Mouse (Mus musculus) brown adipose tissue, adult 24 weeks (tissue): ENCODE data around the gene Fkbp10. TPM values are rescaled to one million over a fixed set of nuclear protein-coding genes. Genes with fewer than 3 reads are reported as not detected.

Experiments used
- H3K27ac ChIP-seq: fragments of 200-500 bp; replicated peaks from 2 replicates; pipeline ENCODE4 v1.5.1; 2012; ENCODE audit warnings: low read depth, mild to moderate bottlenecking, low read length
- H3K4me1 ChIP-seq: fragments of 200-500 bp; 2 replicates; pipeline ENCODE4 v1.6.1; 2012; ENCODE audit warnings: low read length, mixed read lengths; ENCODE audit not compliant: control insufficient read depth, insufficient read depth, insufficient read length
- H3K4me3 ChIP-seq: fragments of 200-500 bp; 2 replicates; pipeline ENCODE4 v1.5.1; 2012; ENCODE audit warnings: low read depth, mild to moderate bottlenecking, low read length, moderate library complexity; ENCODE audit not compliant: insufficient read depth
- polyA plus RNA-seq: library from polyadenylated mRNA; stranded (reverse); fragments of >200 nt; gene quantifications from 2 replicates; pipeline ENCODE4 v1.2.4, GENCODE M21; 2012; ENCODE audit not compliant: missing spikeins, insufficient read depth, insufficient read length

The Fkbp10 gene
- polyA plus RNA-seq, 1 experiment: 1.7 TPM

DNA sequence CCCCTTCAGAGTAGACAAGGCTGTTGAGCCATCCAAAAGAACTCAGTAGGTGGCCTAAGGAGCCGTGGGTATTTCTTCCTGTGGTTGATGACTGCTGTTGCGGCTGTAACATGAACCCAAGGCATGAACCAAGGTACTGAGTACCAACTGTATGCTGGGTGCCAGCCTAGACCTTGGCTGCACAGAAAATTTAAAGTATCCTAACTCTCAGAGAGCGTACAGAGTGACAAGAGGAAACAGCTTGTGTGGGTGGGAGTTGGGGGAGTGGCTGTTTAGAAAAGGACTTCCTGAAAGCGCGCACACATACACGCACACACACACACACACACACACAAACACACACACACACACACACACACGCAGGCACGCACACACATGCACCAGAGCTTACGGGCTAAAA lies 16.2 kb upstream of the Fkbp10 start:
- H3K4me3 ChIP-seq: no peak overlapping the region
- H3K27ac ChIP-seq: peak overlapping the region; percentile 62
- peaks cover 21% of the 10 kb centered on the region for H3K4me1 ChIP-seq

DNA sequence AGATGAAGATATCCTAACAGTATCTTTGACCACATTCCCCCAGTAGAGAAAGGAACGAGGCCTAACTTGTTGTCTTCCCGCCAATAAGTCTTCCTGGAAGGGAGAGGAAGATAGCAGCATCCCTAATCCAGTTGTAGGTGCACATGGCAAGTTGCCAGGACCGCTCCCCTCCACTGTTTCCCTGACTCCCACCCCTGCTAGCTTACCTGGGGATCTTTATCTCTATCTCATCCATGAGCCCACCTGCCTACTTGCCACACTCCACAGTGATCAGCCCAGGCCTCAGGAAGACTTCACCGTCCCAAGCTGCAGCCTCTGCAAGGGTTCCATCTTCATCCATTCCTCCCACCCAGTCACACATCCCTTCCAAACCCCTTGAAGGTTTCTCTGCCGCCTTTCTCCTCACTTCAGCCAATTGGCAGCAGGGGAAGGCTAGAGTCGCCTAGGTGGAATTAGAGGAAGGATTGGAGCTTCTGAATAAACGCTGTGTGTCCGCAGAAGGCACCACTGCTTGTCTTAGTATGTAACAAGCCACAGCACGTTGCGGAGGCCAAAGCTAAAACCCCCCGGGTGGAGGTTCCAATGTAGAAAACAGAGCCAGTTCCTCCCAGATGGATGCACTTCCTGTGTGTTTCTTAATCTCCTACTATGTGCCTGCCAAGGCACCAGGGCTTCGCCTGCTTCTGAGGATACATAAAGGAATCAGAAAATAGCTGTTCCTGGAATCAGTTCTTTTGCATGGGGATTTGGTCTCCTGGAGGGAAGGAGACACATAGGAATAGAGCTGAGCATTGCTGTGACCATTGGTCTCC lies 15.6 kb upstream of the Fkbp10 start:
- Histone ChIP-seq H3K4me1 (peaks cover 17% of the 10 kb centered on the region), H3K27ac (peak overlapping the region; percentile 62), H3K4me3 (no peak overlapping the region)

DNA sequence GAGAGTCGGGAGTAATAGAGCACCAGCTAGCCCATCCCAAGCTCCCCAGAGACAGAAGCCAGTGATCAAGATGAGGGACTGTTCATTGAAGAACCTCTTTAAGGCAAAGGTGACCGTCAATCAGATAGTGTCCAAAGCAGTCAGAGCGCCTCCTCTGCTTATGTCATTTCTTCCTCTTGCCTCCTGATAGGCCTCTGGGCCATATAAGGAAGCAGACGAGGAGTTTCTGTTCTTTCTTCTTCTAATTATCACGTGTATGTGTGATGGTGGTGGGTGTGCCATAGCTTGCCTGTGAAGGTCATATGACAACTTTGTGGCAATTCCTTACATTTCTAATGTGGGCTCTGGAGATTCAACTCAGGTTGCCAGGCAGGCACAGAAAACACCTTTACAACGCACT lies 14.7 kb upstream of the Fkbp10 start:
- Histone ChIP-seq H3K27ac (peak overlapping the region; percentile 46), H3K4me1 (peaks cover 13% of the 10 kb centered on the region), H3K4me3 (no peak overlapping the region)

DNA sequence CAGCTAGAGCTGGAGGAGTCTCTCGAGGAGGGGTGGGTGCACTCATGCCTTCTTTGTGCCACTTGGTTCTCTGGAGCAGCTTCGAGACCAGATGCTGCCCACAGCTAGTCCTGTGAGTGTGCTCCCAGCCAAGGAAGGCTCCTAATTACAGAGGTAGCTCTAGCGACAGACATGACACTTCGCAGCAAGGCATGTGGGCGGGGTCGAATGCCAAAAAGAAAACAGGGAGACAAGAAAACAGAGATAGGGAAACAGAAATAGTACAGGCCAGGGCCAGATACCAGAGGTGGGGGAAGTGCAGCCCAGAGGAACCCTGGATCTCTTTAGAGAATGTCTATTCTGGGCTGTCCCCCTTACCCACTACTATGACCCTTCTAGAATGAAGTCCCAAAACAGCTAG lies 13.3 kb upstream of the Fkbp10 start:
- H3K4me1 ChIP-seq: peaks cover 12% of the 10 kb centered on the region; the same call in 1 of the 2 replicates

DNA sequence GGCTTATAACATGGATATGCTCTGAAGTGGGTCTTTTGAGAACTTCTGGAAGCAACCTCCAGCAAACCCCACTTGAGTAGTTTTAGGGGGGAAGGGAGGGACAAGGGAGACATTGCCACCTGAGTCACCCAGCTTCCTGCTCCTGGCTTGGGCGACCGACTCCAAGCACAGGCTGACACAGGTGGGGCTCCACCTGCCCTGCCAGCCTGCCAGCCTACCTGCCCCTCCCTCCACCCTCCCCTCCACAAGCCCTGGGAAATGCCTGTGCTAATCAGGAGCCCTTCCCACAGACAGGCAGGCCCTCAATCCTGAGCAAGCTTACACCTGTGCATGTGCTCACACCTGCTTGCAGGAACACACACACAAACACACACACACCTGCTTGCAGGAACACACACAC lies 12.8 kb upstream of the Fkbp10 start:
- Histone ChIP-seq H3K27ac (no peak overlapping the region), H3K4me3 (no peak overlapping the region), H3K4me1 (peaks cover 12% of the 10 kb centered on the region; the same call in 1 of the 2 replicates)

More for the DNA sequence above, 13.3 kb upstream of the Fkbp10 start:
- Histone ChIP-seq H3K4me3 (no peak overlapping the region), H3K27ac (no peak overlapping the region)

DNA sequence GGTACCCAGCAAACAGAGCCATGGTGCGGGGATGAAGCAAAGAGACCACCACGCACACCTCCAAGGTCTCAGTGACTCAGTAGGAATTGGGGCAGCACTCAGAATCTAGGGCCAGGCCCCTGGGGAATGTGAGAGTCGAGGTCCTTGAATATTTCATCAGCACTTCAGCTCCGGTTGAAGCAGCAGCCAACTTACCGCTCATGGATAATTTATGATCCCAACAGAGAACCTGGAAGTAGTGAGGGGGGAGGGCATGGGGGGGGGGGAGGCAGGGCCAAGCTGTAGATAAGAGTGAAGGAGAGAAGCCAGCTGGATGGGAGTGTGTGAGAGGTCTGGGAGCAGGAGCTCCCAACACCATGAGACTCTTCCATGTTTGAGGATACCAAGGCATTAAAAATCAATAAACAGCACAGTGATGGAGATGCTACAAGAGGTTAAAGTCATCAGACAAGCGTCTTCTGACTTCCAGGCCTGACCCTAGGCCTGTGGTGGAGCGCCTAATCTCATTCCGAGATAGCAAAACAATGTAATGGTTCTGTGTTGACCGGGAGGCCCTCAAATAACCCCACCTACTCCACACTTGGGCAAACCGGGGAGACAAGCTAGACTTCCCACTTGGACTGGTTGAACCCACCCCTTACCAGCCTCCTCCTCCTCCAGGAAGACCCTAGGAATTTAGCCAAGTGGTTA lies 11.9 kb upstream of the Fkbp10 start:
- Histone ChIP-seq H3K4me3 (no peak overlapping the region), H3K27ac (no peak overlapping the region), H3K4me1 (peaks cover 12% of the 10 kb centered on the region; the same call in 1 of the 2 replicates)

DNA sequence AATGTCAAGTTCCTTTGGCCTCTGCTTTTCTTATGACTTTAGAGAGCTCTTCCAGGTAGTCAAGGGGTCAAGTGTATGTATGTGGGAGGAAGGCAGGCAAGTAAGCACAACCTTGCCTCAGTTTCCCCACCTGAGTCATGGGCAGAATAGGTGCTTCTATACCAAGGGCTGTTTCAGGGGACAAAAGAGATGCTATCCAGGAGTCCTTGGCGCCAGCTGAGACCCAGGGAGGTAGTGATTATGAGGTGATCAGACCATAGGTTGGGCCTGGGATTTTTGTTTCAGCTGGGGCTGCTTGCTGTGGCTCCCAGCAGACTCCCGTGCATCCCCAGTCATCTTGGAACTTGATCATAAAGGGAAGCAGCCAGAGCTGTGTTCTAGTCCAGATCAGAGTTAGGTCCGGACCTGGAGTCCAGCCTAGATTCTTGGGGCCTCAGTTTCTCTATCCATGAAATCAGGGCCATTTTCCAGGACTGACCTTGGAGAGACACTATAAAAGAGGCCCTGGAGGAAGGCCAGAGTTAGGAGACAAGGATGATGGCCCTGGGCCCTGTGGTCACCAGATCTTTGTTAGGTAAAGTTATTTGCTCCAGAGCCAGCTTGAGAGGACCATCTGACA lies 10.9 kb upstream of the Fkbp10 start:
- Histone ChIP-seq H3K4me3 (no peak overlapping the region), H3K4me1 (peaks cover 7% of the 10 kb centered on the region; the same call in 1 of the 2 replicates), H3K27ac (no peak overlapping the region)

DNA sequence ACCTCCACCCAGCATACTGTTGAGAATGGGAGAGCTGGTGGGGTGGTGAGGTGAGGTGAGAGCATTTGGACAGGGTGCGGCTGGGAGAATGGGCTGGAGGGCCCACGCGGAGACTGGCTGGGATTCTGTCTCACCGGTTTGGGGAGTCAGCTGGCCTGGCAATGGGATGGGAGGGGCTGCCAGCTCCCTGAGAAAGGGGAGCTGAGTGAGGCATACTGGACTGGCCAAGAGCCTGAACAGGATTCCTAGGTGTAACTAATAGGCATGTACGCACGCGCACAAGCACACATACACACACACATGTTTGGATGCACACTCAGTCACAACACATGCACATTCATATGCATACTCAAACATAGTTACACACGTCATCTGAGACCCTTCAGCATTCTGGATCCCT lies 9.2 kb upstream of the Fkbp10 start:
- Histone ChIP-seq H3K4me3 (no peak overlapping the region), H3K4me1 (no peaks in the 10 kb centered on the region), H3K27ac (no peak overlapping the region)

DNA sequence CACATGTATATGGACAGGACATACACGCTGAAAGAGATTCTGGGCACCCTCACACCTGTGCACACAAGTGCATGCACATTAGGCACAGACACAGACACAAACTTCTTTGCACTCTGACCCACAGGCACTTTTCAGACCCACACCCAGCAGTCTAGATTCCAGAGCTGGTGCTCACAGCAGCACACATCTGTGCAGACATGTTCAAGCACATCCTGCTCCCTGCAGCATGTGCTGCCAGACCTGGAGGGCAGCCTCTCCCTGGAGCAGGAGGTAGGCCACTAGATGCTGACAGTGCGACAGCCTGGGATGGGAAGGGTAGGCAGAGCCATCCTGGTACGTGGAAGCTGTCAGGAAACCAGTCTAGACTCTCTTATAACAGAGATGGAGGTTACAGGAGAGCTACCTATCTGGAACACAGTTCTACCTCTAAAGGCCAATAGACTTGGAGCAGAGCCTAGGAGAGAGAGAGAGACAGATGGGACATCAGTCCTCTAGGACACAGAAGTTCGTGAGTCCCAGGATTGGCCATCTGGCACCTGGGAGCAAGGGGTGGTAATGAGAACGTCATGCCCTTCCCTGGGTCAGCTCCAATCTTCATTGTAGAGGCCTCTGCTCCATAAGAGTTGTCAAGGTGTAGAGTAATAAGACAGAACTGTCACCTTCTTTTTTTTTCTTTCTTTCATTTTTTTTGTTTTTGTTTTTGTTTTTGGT lies 8.3 kb upstream of the Fkbp10 start:
- H3K27ac ChIP-seq: no peak overlapping the region
- H3K4me3 ChIP-seq: no peak overlapping the region
- no peaks in the 10 kb centered on the region for H3K4me1 ChIP-seq

DNA sequence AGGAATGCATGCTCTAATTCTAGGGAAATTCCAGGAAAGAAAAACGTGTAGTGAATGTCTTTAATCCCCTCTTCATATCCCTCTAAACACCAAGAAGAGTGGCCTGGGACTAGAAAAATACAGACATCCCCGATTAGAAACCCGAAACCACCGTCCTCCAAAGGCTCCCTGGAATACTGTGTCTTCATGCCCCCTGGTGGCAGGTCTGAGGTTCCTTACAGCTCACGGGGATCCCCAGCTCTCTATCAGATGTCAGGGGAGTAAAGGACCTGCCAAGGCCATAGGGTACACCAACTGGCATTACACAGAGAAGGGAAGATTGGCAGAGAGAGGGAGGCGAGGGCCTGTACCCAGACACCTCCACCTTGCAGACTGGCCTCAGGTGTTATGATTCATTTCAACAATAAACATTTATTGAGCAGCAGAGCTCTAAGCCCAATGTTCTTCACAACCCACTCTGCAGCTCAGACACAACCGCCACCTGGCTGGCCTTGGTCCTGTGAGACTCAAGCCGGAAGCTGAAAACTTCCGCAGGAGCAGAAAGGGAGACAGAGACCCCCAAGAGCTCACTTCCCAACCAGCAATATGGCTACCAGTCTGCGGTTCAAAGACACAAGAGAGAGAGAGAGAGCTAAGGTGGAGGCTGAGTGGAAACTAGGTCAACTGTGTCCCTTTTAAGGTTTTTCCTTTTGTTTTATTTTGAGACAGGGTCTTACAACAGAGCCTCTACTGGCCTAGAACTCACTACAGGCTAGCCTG lies 7.2 kb upstream of the Fkbp10 start:
- H3K4me1 ChIP-seq: no peaks in the 10 kb centered on the region
- no peak overlapping the region for H3K27ac ChIP-seq

DNA sequence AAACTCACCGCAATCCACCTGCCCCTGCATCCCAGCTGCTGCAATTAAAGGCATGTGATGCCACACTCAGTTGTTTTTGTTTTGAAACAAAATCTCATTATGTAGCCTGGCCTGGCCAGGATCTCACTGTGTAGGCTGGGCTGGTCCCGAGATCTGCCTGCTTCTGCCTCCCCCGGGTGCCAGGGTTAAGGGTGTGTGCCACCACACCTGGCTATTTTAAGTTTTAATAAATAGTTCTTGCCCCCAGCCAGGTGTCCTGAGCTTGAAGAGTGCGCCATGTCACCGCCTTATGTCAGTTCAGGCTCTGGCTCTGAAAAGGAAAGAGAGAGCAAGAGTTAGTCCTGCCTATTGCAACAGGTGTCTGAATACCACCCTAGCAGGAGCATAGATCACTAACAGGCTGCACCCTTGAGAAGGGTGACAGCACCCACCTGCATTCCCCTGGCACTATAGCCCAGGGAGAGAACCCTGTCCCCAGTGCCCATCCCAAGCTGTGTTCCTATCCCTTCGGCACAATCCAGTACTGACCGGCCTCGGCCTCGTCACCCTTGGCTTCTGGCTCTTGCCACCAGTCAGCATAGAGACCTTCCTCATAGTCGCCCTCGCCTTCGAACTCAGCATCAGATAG lies 6.5 kb upstream of the Fkbp10 start:
- H3K4me3 ChIP-seq: no peak overlapping the region
- no peaks in the 10 kb centered on the region; the same call in 1 of the 2 replicates for H3K4me1 ChIP-seq
- H3K27ac ChIP-seq: no peak overlapping the region

More for the DNA sequence above, 7.2 kb upstream of the Fkbp10 start:
- H3K4me3 ChIP-seq: no peak overlapping the region

DNA sequence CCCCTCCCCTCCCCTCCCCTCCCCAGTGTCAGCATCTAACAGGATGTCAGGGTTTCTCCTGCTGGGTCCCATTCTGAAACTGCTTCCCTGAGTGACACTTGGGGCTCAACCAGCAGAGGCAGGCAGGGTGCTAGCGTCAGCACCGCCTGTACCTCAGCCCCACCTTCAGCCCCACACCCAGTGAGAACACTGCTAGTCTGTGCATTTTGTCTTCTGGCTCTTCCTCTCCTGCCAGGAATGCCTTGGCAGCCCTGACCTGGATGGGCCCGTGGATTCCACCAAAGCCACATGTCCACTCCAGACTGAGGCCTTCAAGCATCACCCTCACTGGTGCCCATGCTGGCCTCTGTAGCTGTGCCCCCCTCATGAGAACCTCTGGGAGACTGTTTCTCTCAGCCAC lies 5.8 kb upstream of the Fkbp10 start:
- no peaks in the 10 kb centered on the region; the same call in 1 of the 2 replicates for H3K4me1 ChIP-seq
- H3K27ac ChIP-seq: no peak overlapping the region
- no peak overlapping the region for H3K4me3 ChIP-seq

DNA sequence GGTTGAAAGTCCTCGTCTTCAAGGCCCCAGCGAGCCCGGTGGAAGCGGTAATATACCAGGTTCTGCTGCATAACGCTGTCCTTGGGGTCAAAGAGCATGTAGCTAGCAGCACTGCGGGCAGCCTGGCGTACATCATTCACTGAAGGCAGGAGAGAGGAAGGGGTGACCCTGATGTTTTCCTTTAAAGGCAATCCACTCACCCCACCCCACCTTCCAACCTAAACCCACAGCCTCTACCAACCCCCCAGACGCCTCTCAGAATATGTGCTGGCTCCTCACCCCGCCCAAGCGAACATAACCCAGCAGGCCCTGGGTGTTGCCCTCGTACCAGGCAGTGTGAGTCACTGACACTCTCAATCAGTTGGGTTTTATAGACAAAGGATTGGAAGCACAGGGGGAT lies 3.8 kb upstream of the Fkbp10 start:
- Histone ChIP-seq H3K27ac (no peak overlapping the region), H3K4me1 (no peaks in the 10 kb centered on the region; the same call in 1 of the 2 replicates), H3K4me3 (no peak overlapping the region)

DNA sequence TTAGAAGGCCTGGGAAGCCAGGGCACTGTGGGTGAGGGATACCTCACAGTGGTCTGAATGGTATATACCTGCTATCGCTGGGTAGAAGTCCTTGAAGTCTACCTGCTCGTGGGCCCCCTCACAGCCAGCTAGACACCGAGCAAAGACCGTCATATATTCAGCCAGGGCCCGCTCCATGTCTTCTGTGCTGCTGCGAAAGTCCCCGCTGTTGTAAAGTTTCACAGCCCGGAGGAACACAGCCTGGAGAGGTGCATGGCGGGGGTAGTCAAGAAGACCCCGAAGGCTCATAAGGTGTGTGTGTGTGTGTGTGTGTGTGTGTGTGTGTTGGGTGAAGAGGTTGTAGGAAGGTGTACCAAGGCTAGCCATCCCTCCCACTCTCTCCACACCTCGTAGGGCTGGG lies 2.0 kb upstream of the Fkbp10 start:
- no peaks in the 10 kb centered on the region; the same call in 1 of the 2 replicates for H3K4me1 ChIP-seq
- H3K27ac ChIP-seq: no peak overlapping the region
- H3K4me3 ChIP-seq: peak overlapping the region; percentile 77
